Mouse (Mus musculus): ENCODE data around the gene Taok3.

DNA sequence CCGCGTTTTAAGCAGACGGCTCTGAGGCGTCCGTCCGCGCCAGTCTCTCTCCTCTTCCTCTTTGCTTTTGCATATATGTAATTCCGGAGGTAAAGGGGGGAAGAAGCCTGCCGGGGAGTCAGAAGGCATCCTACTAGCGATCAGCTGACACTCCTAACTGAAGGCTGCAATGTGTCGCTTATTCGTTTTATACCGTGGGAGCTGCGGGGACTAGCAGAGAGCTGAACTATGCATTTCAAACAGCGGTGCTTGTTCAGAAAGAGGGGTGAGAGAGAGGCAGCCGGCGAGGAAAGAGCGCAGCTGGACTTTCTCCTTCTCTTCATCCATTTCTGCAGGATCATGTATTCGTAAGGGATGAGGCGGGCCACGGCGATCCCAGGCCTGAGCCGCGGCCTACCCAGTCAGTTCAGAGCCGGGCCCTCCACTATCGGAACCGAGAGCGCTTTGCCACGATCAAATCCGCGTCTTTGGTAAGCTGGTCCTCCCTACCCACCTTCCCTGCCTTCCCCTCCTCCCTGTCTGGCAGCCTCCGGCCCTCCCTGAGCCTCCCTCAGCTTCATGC, 120.9 kb downstream of the Taok3 start:
- no peak for TF ChIP-seq CTCF (IDR thresholded peaks at IDR 0.05)
- TF ChIP-seq POLR2A (IDR thresholded peaks at IDR 0.05; ENCODE audit: insufficient read depth, low read depth, low read length), result no peak
- no peak for TF ChIP-seq EP300 (IDR thresholded peaks at IDR 0.05; ENCODE audit: insufficient read depth, low read depth, low read length)
